Mouse (Mus musculus): ENCODE data around the gene Asic2. TPM values are rescaled to one million over a fixed set of nuclear protein-coding genes. Genes with fewer than 3 reads are reported as not detected.

Asic2 gene
- total RNA-seq, 2 experiments from 2014 or later: not detected

DNA sequence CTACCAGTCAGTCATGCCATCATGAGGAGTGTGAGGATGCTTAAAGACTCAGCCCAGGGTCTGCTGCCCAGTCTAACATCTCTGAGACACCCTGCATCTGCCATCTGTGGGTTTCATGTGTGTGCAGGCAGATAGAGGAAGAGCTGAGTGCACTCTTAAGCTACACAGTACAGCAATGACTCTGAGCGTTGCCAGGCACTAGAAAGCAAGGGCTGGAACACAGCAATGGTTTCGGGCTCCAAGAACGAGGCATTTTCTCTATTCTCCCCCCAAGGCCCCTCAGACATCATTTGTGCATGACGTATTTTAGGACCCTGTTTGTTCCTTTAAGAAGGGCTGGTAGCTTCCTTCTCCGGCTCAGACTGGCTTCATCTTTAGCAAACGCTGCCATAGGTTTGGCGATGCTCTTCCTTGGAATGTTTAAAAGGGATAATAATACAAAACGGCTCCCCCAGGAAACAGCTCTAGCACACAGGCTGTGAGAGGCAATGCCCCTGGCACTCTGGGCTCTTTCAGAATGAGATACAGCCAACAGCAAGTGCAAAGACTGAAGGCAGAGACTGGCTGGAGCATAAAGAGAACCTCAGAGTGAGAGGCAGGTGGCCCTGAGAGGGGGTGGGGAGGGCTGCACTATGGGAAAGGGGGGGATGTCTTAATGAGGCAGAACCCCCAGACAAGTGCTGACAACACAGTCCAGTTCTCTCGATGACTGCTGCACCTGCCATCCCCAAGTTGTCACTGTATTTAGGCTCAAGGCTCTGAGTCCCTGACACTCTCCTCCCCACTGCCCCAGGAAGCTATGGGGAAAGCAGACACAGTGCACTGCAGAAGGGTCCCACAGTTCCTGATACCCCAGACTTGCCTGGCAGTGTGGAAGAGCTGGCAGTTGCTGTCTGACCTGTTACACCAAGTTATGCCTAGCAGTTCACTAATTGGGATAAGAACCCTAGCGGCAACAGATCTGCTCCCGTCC is 2.3 kb downstream of the Asic2 start:
- DNase-seq: no peak
- intact Hi-C loops (cut with DNase I): no loop called here

DNA sequence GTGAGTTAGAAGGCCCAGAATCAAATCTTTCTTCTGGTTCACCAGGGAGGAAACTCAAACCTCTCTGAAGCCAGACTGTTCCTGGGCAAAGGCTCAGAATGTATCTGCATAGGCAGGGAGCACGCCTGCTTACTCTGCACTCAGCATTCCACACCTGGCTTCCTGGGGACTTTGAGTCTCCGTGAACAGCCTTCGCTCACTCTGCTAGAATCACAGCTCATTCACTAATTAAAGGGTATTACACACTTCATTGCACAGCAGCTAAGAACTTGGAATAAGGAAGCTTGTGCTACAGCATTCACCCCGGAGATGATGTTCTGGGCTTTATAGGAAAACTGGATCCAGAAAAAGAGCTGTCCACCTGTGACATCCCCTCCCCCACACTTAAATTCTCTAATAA is 3.7 kb downstream of the Asic2 start:
- DNase-seq: no peak
- intact Hi-C loops (cut with DNase I): no loop called here

GRCm38 (mm10) chr11:81954398-81954797 is 13.9 kb downstream of the Asic2 start:
- no peak for DNase-seq
- intact Hi-C loops (cut with DNase I): no loop called here

DNA sequence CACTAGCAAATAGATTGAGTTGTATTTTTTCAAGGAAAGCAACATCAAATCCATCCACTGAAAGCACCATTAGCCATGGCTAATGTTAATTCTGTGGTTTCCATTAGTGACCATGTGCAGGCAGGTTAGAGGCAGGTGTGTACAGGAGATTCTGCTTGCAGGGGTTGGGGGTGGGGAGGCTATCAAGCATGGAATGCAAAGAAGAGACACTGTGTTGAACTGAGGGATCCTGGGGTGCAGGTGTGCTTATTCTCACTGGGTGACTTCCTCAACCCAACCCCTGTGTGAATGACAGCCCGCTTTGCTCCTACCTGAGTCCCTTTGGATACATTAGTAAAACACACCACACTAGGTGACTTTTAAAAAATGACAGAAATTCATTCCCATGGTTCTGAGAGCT is 20.2 kb downstream of the Asic2 start:
- intact Hi-C loops (cut with DNase I): no loop called here
- no peak for DNase-seq

DNA sequence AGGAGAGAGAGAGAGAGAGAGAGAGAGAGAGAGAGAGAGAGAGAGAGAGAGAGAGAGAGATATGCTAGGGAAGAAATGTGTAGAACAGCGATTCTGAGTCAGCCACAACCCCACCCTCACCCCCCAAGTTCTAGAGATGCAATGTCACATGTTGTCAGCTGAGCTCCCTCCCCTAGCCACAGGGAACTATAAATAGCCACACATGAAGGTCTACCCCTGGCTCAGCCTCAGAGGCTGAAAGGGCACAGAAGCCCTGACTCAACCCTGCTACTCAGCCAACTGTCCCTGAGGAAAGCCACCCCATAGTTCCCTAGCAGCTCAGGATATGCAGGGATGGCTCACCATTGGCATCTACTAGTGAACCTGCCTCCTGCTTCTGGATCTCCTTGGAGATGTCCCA is 26.1 kb downstream of the Asic2 start:
- no peak for DNase-seq
- intact Hi-C loops (cut with DNase I): no loop called here

GRCm38 (mm10) chr11:81940988-81941387 is 27.3 kb downstream of the Asic2 start:
- intact Hi-C loops (cut with DNase I): no loop called here
- DNase-seq: peak; percentile 6 to 22

DNA sequence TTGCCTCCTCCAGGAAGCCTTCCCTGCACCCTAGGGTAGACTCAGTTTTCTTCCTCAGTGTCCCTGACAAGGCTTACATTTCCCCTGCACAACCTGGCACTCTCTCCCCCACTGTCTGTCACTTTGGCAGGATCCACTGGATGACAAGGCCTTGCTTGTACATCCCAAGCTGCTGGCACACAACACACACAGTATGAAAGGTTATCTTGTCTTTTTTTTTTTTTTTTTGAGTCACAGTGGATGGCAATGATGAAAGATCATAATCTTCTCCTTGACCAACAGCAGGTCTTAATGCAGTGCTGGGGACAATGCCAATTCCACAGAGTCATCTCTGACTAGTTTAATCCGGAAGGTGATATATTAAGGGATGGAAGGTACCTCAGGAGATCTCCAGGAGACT is 30.7 kb downstream of the Asic2 start:
- no peak for DNase-seq
- intact Hi-C loops (cut with DNase I): no loop called here

- DNase-seq: no peak
- intact Hi-C loops (cut with DNase I): no loop called here
Measured at GRCm38 (mm10) chr11:81926393-81926792, 41.9 kb downstream of the Asic2 start.

DNA sequence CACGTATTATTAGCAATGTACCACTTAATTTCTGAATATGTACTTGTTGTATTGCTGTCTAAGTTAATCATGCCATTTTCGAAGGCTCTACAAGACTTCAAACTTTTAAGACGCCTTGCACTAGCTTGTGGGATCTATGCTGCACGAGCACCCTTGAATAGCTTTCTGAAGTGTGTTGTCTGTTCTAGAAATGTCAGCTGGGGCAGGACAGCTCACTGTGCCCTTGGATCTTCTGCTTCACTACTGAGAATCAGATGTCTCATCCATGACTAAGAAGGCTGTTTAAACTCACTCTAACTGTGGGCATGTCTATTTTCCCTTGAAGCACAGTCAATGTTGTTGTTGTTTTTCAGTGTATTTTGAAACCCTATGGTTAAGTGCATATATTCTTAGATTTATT is 44.6 kb downstream of the Asic2 start:
- intact Hi-C loops (cut with DNase I): no loop called here
- no peak for DNase-seq

- DNase-seq: no peak
- intact Hi-C loops (cut with DNase I): no loop called here
Measured at GRCm38 (mm10) chr11:81923096-81923495, 45.2 kb downstream of the Asic2 start.

DNA sequence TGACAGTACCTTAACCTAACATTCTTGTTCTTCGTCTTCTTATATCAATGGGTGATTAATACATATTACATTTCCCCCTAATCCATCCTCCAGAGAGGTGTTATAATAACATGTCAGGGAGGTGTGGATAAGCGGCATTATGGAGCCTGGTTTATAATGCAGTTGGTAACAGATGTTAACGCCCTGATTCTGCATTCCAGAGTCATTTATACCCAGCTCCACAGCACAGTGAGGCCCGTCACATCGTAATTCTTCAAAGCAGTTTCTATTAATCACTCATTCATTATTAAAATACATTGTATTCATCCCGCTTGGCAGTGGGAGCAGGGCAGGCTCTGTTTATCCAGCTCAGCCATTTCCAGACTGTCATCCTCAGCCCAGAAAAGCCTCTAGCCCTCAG is 52.8 kb downstream of the Asic2 start:
- DNase-seq: no peak
- intact Hi-C loops (cut with DNase I): no loop called here

GRCm38 (mm10) chr11:81913071-81913470 is 55.2 kb downstream of the Asic2 start:
- no peak for DNase-seq
- intact Hi-C loops (cut with DNase I): no loop called here

- no peak for DNase-seq
- intact Hi-C loops (cut with DNase I): no loop called here
Measured at GRCm38 (mm10) chr11:81909397-81909894, 58.8 kb downstream of the Asic2 start.

DNA sequence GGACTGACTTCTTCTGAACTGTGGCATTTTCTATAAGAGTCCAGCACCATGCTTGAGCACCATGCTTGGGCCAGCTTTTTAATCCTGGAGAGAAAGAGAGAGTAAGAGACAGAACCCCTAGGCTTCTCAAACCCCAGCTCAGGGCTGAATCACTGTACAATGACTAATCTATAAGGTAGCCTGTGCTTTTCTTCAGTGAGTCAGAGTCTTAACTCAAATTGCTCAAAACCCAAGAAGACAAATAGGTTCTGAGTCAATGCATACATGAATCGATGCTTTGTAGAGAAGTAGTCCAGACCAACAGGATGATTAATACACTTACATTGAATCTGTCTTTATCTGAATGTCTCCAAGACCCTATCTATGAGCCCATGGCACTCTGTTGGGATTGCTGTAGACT is 59.5 kb downstream of the Asic2 start:
- intact Hi-C loops (cut with DNase I): no loop called here
- no peak for DNase-seq

GRCm38 (mm10) chr11:81902318-81902717 is 65.9 kb downstream of the Asic2 start:
- intact Hi-C loops (cut with DNase I): no loop called here
- no peak for DNase-seq

- intact Hi-C loops (cut with DNase I): no loop called here
- DNase-seq: no peak
Measured at GRCm38 (mm10) chr11:81897547-81898354, 70.5 kb downstream of the Asic2 start.

DNA sequence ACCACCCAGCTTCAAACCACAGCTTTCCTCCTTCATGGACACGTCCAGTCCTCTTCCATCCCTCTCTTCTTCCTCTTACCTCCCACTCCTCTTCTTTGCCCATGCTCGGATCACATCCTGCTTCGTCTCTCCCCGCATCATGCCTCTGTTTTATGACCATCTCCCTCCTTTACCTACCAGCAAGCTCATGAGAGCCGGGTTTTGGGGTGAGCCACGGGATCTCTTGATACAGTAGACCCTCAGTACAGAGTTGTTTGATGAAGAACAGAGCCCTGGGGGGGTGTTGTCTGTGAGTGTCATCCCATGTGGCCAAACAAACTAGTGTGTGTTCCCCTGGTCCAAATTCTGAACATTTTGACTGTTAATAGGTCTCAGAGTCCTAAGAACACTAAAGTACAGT is 71.7 kb downstream of the Asic2 start:
- DNase-seq: no peak
- intact Hi-C loops (cut with DNase I): no loop called here

DNA sequence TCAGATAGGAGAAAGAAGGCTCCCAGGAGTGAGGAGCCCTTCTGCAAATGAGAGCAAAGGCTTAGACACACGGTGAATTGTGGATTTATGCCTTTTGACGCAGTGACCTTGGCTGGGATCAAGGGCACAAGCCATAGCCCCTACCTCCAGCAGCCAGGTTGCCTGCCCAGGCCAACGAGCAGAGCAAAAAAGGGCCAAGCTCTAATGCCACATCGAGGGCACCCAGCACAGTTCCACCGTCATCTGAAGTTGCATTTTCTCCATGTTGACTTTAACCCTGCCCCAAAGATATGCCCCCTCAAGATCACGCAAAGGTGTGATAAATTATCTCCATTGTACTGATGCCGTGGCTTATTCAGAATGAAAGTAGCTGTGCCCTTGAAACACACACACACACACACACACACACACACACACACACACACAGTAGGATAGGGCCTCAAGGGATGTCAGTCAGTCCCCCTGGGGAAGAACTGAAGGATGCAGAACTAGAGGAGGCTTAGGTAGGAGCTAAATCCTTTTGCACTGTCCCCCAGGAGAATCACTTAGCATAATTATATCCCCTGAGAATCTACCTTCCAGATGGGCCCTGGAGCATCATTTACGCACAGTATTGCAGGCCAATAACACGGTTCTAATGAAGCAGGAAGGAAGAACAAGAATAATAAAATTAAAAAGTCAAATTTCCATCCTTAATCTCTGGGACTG is 96.6 kb downstream of the Asic2 start:
- DNase-seq: no peak
- intact Hi-C loops (cut with DNase I): no loop called here

GRCm38 (mm10) chr11:81865661-81866382 is 102.4 kb downstream of the Asic2 start:
- no peak for DNase-seq
- intact Hi-C loops (cut with DNase I): no loop called here

- DNase-seq: no peak
- intact Hi-C loops (cut with DNase I): no loop called here
Measured at GRCm38 (mm10) chr11:81860250-81860972, 107.8 kb downstream of the Asic2 start, which contains the start of gene 5530401A14Rik. Gene 5530401A14Rik, plus strand, starts transcription at chr11:81860673.
